In genomic region chr6:114676091-114676490, GRCm38 (mm10) we compare ENCODE assay signal across 17 mouse cellular contexts.
"Had no signal": no experiment of that assay in that cellular context is flagged by ENCODE, and none has a peak within 500 bp of the region (broad histone marks: within the 10 kb centered on the region; RNA-seq: fewer than 3 reads in every experiment).

No protein-coding gene starts in this region.

- H3K4me1 ChIP-seq: kidney, embryonic 15.5 days; limb, embryonic 10.5 days; limb, embryonic 13.5 days; liver, embryonic 12.5 days; lung, embryonic 15.5 days had no signal

- H3K4me3 ChIP-seq: kidney, embryonic 15.5 days; limb, embryonic 10.5 days; limb, embryonic 13.5 days; liver, embryonic 12.5 days; liver, embryonic 15.5 days; lung, embryonic 15.5 days; megakaryocyte, embryonic 14.5 days had no signal

- H3K27me3 ChIP-seq: kidney, embryonic 15.5 days; limb, embryonic 13.5 days; liver, embryonic 12.5 days; liver, embryonic 15.5 days; lung, embryonic 15.5 days; megakaryocyte, embryonic 14.5 days had no signal

- H3K27ac ChIP-seq: kidney, embryonic 15.5 days; limb, embryonic 10.5 days; limb, embryonic 13.5 days; liver, embryonic 12.5 days; liver, embryonic 15.5 days; lung, embryonic 15.5 days had no signal

- H3K9me3 ChIP-seq: limb, embryonic 10.5 days; liver, embryonic 15.5 days; lung, embryonic 15.5 days had no signal

- DNase-seq: kidney, postnatal 10 days; kidney, postnatal 36 days; layer of hippocampus, postnatal 36 days; liver; lung, adult 18-20 months; lung, postnatal 10 days; lung, postnatal 36 days; midbrain, embryonic 14.5 days; thymus, adult 18-20 months; thymus, postnatal 36 days had no signal
